Mouse (Mus musculus) intestine, postnatal 0 days (tissue): ENCODE measurements around the gene Capn12. TPM values are rescaled to one million over a fixed set of nuclear protein-coding genes. Genes with fewer than 3 reads are reported as not detected.

Experiments used
- ATAC-seq: fragments of 200-750 bp; cut with Nextera tagmentation; 2 replicates; pipeline ENCODE4 v1.8.0; 2017; ENCODE audit warnings: mild to moderate bottlenecking, moderate TSS enrichment, moderate library complexity
- H3K27ac ChIP-seq: fragments of 300-500 bp; sonication (generic); 2 replicates; pipeline ENCODE4 v1.5.1; 2014; ENCODE audit warnings: mild to moderate bottlenecking, low read depth, low read length, moderate library complexity
- H3K27me3 ChIP-seq: fragments of 300-500 bp; sonication (generic); replicated peaks from 2 replicates; pipeline ENCODE4 v1.6.1; 2014; ENCODE audit warnings: low read length, mixed read lengths; ENCODE audit not compliant: control insufficient read depth, insufficient read depth
- H3K36me3 ChIP-seq: fragments of 300-500 bp; sonication (generic); 2 replicates; pipeline ENCODE4 v1.6.1; 2014; ENCODE audit warnings: mild to moderate bottlenecking, moderate library complexity; ENCODE audit not compliant: control insufficient read depth, insufficient read depth
- H3K4me1 ChIP-seq: fragments of 300-500 bp; sonication (generic); replicated peaks from 2 replicates; pipeline ENCODE4 v1.6.1; 2014; ENCODE audit warnings: antibody characterized with exemption, low read length, mixed read lengths; ENCODE audit not compliant: control insufficient read depth, insufficient read depth
- H3K4me2 ChIP-seq: fragments of 300-500 bp; sonication (generic); replicated peaks from 2 replicates; pipeline ENCODE4 v1.6.1; 2014; ENCODE audit warnings: low read depth, mild to moderate bottlenecking, moderate library complexity
- H3K4me3 ChIP-seq: fragments of 300-500 bp; sonication (generic); 2 replicates; pipeline ENCODE4 v1.5.1; 2014; ENCODE audit warnings: low read depth, low read length
- H3K9ac ChIP-seq: fragments of 300-500 bp; sonication (generic); 2 replicates; pipeline ENCODE4 v1.6.1; 2014; ENCODE audit warnings: mild to moderate bottlenecking, low read depth, low read length
- H3K9me3 ChIP-seq: fragments of 300-500 bp; sonication (generic); 2 replicates; pipeline ENCODE4 v1.6.1; 2016; ENCODE audit warnings: mixed run types; ENCODE audit not compliant: control insufficient read depth
- CTCF ChIP-seq: sonication (generic); IDR thresholded peaks from 2 replicates; pipeline ENCODE4 v1.5.1; 2016; ENCODE audit warnings: low read depth, mild to moderate bottlenecking, control low read depth, antibody characterized with exemption, moderate library complexity
- WGBS: fragments of 180-500 bp; shearing (Covaris S2); extraction: QIAGEN DNeasy Blood & Tissue Kit; methylation state at CpG from one replicate; pipeline ENCODE4 v1.1.7; 2014; 5-methylcytosine and 5-hydroxymethylcytosine counted together
- polyA plus RNA-seq: library from polyadenylated mRNA; unstranded; fragments of >200 nt; fragmentation: Nextera tagmentation; extraction: Ambion mirVana; gene quantifications from 2 replicates; pipeline ENCODE4 v1.2.1, GENCODE M21; 2015

Capn12 gene
- polyA plus RNA-seq, 1 experiment from 2014 or later: 0.25 TPM

DNA sequence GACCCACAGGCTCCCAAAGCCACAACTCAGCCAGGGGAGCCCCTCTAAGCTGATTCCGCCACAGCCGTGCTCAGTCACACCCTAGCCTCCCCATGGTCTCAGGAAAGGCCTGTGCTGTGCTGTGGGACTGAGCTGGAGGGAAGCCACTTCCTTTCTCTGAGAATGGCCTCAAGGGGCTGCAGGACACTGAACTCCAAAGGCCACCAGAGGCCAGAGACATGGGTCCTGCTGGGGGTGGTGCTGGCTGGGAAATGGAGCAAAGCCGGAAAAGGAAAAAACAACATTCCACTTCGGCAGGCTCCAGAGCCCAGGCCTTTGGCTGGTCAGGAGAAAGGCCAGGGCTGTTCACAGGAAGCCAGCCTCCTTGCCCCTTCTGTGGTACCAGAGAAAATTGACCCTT, 30.4 kb downstream of the Capn12 start:
- no peak for ATAC-seq
- H3K36me3 ChIP-seq: peaks cover 96% of the 10 kb centered on the region
- H3K4me2 ChIP-seq: no peak overlapping the region
- no peaks in the 10 kb centered on the region for H3K4me1 ChIP-seq
- H3K4me3 ChIP-seq: no peak overlapping the region
- H3K27ac ChIP-seq: peak overlapping the region; percentile 31; the same call in 1 of the 2 replicates
- no peak overlapping the region for H3K9ac ChIP-seq
- TF ChIP-seq CTCF: peak; percentile 29; the same call in 1 of the 2 replicates
- H3K9me3 ChIP-seq: no peaks in the 10 kb centered on the region
- WGBS: 65% methylated on average over 4 of the region's 4 CpGs
- no peaks in the 10 kb centered on the region for H3K27me3 ChIP-seq

DNA sequence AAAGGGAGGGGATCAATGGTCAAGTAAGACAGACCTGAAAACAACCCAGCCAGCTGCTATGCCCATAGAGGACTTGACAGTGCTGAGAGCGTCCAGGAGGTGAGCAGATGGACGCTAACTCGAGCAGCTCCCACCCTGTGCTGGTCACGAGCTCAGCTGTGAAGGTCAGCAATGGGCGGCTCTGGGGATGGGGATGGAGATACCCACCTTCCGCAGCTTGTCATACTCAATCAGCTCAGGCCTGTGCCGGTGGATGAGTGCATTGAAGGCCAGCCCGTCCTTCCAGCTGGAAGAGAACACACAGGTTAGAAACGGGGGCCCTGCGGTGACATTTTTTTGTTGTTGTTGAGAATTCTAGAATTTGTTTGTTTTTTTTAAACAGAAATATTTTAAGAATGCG, 31.9 kb downstream of the Capn12 start:
- H3K9ac ChIP-seq: no peak overlapping the region

DNA sequence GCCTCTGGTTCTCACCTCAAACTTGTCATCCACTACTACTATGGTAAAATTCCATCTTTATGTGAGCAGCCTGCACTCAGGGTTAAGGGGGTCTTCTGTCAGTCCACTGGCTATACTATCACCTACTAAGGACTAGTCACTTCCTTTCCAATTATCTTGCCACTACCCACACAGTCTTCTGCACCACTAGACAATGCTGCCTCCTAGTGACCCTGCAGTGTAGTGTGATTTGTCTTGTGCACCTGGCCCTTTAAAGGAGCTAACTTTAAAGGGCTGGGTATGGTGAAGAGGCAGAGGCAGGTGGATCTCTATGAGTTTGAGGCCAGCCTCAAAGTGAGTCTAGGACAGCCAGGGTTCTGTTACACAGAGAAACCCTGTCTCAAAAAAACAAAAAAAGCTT, 35.3 kb downstream of the Capn12 start:
- H3K27ac ChIP-seq: 0 out of 2 replicates have a peak overlapping the region, but pooled peaks have one; percentile 46
- H3K4me1 ChIP-seq: peaks cover 11% of the 10 kb centered on the region
- H3K36me3 ChIP-seq: peaks cover 66% of the 10 kb centered on the region
- H3K27me3 ChIP-seq: no peaks in the 10 kb centered on the region
- no peak for ATAC-seq
- no peaks in the 10 kb centered on the region for H3K9me3 ChIP-seq
- peak; percentile 72 for TF ChIP-seq CTCF
- H3K9ac ChIP-seq: no peak overlapping the region
- no peak overlapping the region for H3K4me2 ChIP-seq
- no peak overlapping the region for H3K4me3 ChIP-seq

More for the DNA sequence above, 31.9 kb downstream of the Capn12 start:
- Histone ChIP-seq H3K4me1 (no peaks in the 10 kb centered on the region), H3K4me2 (no peak overlapping the region), H3K27ac (peak overlapping the region; percentile 21), H3K27me3 (no peaks in the 10 kb centered on the region), H3K9me3 (no peaks in the 10 kb centered on the region), H3K4me3 (no peak overlapping the region), H3K36me3 (peaks cover 83% of the 10 kb centered on the region)
- 79% methylated on average over 11 of the region's 11 CpGs for WGBS
- ATAC-seq: no peak
- TF ChIP-seq CTCF: no peak

DNA sequence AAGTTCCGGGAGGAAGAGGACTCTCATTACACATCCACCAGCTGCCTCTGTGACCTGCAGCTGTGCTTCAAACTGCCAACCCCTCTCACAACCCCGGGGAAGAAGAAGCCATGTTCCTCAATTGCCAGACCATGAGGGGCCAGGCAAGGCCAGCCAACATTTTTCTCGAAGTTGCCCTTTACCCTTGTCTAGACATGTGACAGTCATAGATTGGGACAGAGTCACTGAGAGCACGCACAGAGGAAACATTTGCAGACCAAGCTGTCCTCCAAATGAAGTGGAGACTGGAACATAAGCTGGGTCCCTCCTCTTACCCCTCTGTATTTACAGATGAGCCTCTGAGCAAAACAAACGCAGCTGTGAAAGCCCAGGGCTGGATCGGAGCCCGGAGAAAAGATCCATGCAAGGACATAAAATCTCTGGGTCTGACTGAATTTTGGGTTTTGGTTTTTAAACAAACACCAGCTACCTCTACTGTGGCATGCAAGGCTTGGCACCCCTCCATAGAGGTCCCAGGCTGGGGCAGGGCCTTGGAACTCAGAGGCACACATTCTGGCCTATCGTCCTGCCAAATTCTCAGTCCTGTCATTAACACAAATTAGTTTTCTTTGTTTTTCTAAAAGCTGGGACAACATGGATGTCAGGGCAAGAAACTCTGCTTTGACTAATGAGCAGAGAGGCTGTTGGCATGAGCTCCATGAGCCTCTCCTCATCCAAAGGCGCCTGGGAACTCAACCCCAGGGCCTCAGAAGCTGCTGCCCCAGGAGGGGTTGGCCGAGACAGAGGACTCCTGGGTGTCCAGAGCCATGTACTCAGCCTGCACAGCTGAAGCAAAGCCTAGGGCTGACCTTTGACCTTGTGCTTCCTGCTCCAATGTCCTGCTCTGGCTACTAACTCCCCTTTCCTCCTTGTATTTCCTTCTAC, 36.5 kb downstream of the Capn12 start:
- Histone ChIP-seq H3K27me3 (no peaks in the 10 kb centered on the region), H3K36me3 (peaks cover 56% of the 10 kb centered on the region), H3K9me3 (no peaks in the 10 kb centered on the region), H3K4me1 (peaks cover 11% of the 10 kb centered on the region), H3K4me2 (no peak overlapping the region), H3K9ac (no peak overlapping the region), H3K27ac (peak overlapping the region; percentile 71), H3K4me3 (no peak overlapping the region)
- no peak; the same call in 1 of the 2 replicates for ATAC-seq
- no peak; the same call in 1 of the 2 replicates for TF ChIP-seq CTCF
- 37% methylated on average over 10 of the region's 10 CpGs for WGBS

DNA sequence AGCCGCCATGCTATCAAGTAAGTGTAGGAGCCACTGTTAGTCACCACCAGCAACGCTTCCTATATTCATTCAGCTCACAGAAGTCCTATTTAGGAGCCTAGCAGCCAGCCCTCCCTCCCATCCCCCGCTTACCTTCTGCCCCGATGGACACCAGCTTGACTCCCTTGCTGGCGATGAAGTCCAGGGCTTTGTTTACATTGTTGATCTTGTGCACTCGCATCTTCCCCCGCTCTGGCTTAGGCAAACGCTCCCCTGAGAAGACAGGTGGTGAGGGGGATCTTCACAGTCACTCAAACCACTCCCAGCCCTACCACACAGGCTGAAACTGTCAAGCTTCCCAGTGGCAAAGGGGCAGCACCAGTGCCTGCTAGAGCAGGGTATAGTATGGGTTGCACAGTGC, 37.3 kb downstream of the Capn12 start:
- ATAC-seq: no peak
- no peaks in the 10 kb centered on the region for H3K27me3 ChIP-seq
- 37% methylated on average over 8 of the region's 8 CpGs for WGBS
- H3K27ac ChIP-seq: peak overlapping the region; percentile 71
- peaks cover 48% of the 10 kb centered on the region for H3K36me3 ChIP-seq
- H3K4me2 ChIP-seq: no peak overlapping the region
- H3K9me3 ChIP-seq: no peaks in the 10 kb centered on the region
- no peak overlapping the region for H3K4me3 ChIP-seq
- peaks cover 11% of the 10 kb centered on the region for H3K4me1 ChIP-seq
- no peak overlapping the region for H3K9ac ChIP-seq
- no peak for TF ChIP-seq CTCF

DNA sequence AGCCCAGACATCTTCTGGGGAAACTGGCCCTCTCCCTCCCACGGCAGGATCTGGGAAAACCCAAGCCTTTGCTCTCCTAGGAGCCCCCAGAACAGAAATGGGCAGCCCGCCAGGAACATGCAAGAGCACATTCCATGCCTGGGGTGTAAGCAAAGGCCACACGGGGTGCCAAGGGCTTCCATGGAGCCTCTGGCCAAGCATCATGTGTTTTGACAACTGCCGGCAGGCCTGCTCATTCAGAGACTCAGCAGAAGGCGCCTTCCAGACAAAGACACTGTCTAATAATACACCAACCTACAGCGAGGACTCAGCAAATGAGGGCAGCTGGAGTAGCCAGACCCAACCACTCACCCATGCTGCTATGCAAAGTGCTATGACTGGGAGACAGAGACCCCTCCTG, 38.6 kb downstream of the Capn12 start:
- Histone ChIP-seq H3K4me1 (peaks cover 16% of the 10 kb centered on the region), H3K4me2 (no peak overlapping the region), H3K27ac (peak overlapping the region; percentile 47)

More for the DNA sequence above, 38.6 kb downstream of the Capn12 start:
- 28% methylated on average over 6 of the region's 6 CpGs for whole genome bisulfite sequencing
- Histone ChIP-seq H3K27me3 (no peaks in the 10 kb centered on the region), H3K36me3 (peaks cover 35% of the 10 kb centered on the region), H3K9ac (no peak overlapping the region), H3K9me3 (no peaks in the 10 kb centered on the region), H3K4me3 (no peak overlapping the region)
- TF ChIP-seq CTCF: peak; percentile 38; the same call in 1 of the 2 replicates
- no peak for ATAC-seq
